Mouse (Mus musculus): ENCODE results near the gene Enpp1.

DNA sequence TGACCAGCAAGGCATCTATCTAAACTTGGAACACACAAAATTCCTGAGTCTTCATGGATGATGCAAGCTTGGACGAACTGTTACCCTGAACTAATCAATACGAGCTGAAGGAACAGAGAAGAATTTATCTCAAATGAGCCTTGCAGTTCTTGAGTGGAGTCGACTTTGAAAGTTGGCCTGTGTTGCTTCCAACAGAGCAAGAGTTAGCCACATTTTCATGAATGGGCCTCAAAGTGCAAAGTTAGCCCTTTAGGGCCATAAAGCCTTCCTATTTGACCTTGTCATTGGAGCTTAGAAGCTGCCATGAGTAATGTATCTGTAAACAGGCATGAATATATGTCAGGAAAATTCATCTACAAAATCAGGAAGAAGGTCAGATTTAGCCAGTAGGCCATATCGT, 97.2 kb downstream of the Enpp1 start:
- TF ChIP-seq CTCF (IDR thresholded peaks at IDR 0.05; ENCODE audit: borderline replicate concordance, extremely low read depth, insufficient read depth, insufficient read length) (no peak), POLR2A (IDR thresholded peaks at IDR 0.05; ENCODE audit: borderline replicate concordance, extremely low read depth, insufficient read depth, insufficient read length, poor library complexity, severe bottlenecking) (no peak)

All from brain, embryonic 14.5 days (tissue).